ENCODE assay signal across 1 mouse cellular context in the genomic region with DNA sequence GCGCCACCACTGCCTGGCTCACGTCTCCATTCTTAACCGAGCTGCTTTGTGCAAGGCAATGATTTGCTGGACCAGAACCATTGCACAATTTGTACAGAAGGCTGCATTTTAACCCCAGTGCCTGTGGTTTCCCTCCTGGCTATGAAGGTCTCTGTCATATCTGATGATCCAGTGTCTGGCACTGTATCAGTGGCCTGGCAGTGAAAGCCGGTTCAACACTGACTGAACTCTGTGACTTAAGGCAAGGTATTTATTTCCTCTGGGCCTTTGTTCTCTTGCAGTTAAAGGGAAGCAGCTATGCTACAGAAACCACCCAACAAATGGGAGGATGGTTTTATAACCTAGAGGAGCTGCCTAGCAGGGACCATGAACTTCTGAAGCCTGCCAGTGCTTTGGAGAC.
TF ChIP-seq lines count a peak whose summit lies in the region.

No protein-coding gene starts in this region.

TF ChIP-seq in MEL, 35 proteins besides CTCF, POLR2A, EP300 and RAD21:
- TF ChIP-seq E2F4 (IDR thresholded peaks at IDR 0.05; ENCODE audit: borderline replicate concordance, low read depth, low read length) (no peak), TBP (IDR thresholded peaks at IDR 0.05; ENCODE audit: low read depth, low read length) (no peak), GATA1 (IDR thresholded peaks at IDR 0.05; ENCODE audit: low read depth, low read length) (0 out of 2 replicates have a peak, but pooled peaks have one; percentile 8), RCOR1 (IDR thresholded peaks at IDR 0.05; ENCODE audit: low read depth, low read length) (0 out of 2 replicates have a peak, but pooled peaks have one; percentile 15), SIN3A (IDR thresholded peaks at IDR 0.05; ENCODE audit: low read length) (peak; percentile 32; the same call in 1 of the 2 replicates)
